Comparison of ENCODE assay signal across 33 mouse cellular contexts in genomic region chr15:92964131-92964530, GRCm38 (mm10).
DNase-seq lines count a peak whose midpoint lies in the region; ATAC-seq and TF ChIP-seq lines count a peak whose summit lies in the region.
"Had no signal": no experiment of that assay in that cellular context is flagged by ENCODE, and none has a peak within 500 bp of the region (broad histone marks: within the 10 kb centered on the region; RNA-seq: fewer than 3 reads in every experiment).

No protein-coding gene starts in this region.

- H3K9ac ChIP-seq in heart, adult 2 months (ENCODE audit: low read depth, low read length): no peak overlapping the region
- no peak overlapping the region for H3K9ac ChIP-seq in embryonic facial prominence, embryonic 13.5 days
- no peak overlapping the region for H3K9ac ChIP-seq in midbrain, embryonic 14.5 days (replicated peaks; ENCODE audit: low read length)
- H3K9ac ChIP-seq: embryonic facial prominence, embryonic 15.5 days; forebrain, embryonic 13.5 days; heart, embryonic 12.5 days; heart, embryonic 15.5 days; hindbrain, embryonic 14.5 days had no signal

- no peak for TF ChIP-seq POLR2A in heart, adult 2 months (IDR thresholded peaks at IDR 0.05; ENCODE audit: insufficient read depth, low read depth, low read length)
- TF ChIP-seq POLR2A in thymus, adult 2 months (IDR thresholded peaks at IDR 0.05; ENCODE audit: control insufficient read depth, extremely low read depth, insufficient read depth, low read length, poor library complexity): no peak

- no peaks in the 10 kb centered on the region for H3K27me3 ChIP-seq in heart, embryonic 10.5 days (ENCODE audit: insufficient read depth, poor library complexity, severe bottlenecking)
- no peaks in the 10 kb centered on the region for H3K27me3 ChIP-seq in heart, adult 2 months (ENCODE audit: control insufficient read depth, insufficient read depth, low read length)
- no peaks in the 10 kb centered on the region for H3K27me3 ChIP-seq in embryonic facial prominence, embryonic 13.5 days
- no peaks in the 10 kb centered on the region for H3K27me3 ChIP-seq in midbrain, embryonic 14.5 days (ENCODE audit: control insufficient read depth, insufficient read depth, low read length)
- H3K27me3 ChIP-seq in thymus, adult 2 months (ENCODE audit: control insufficient read depth, insufficient read depth, low read length): no peaks in the 10 kb centered on the region
- H3K27me3 ChIP-seq: CH12.LX; embryonic facial prominence, embryonic 15.5 days; forebrain, embryonic 13.5 days; heart, embryonic 12.5 days; heart, embryonic 15.5 days had no signal

- H3K79me2 ChIP-seq in heart, adult 2 months (replicated peaks; ENCODE audit: control insufficient read depth, insufficient read depth, low read length): no peaks in the 10 kb centered on the region

- intact Hi-C loops in heart, adult 2 months (cut with DNase I): no loop called here

- H3K4me2 ChIP-seq in embryonic facial prominence, embryonic 13.5 days: no peak overlapping the region
- H3K4me2 ChIP-seq in midbrain, embryonic 14.5 days (ENCODE audit: low read length): no peak overlapping the region
- H3K4me2 ChIP-seq: embryonic facial prominence, embryonic 15.5 days; forebrain, embryonic 13.5 days; heart, embryonic 12.5 days; heart, embryonic 15.5 days; hindbrain, embryonic 14.5 days had no signal

- ATAC-seq in embryonic facial prominence, embryonic 13.5 days (ENCODE audit: insufficient number of reproducible peaks, insufficient read depth, low FRiP score, low TSS enrichment, low read depth): no peak
- ATAC-seq in midbrain, embryonic 14.5 days (ENCODE audit: low FRiP score, low TSS enrichment): no peak
- ATAC-seq: activated CD4-positive, CD25-positive, alpha-beta regulatory T cell, adult 4 months; forebrain, embryonic 13.5 days; forebrain, embryonic 16.5 days; hindbrain, postnatal 0 days; inflammation-experienced regulatory T-cells, adult 6 months; intestine, embryonic 16.5 days had no signal

- no peaks in the 10 kb centered on the region for H3K9me3 ChIP-seq in heart, embryonic 10.5 days
- H3K9me3 ChIP-seq in embryonic facial prominence, embryonic 13.5 days: no peaks in the 10 kb centered on the region
- no peaks in the 10 kb centered on the region for H3K9me3 ChIP-seq in midbrain, embryonic 14.5 days (ENCODE audit: control insufficient read depth, low read length)
- H3K9me3 ChIP-seq: embryonic facial prominence, embryonic 15.5 days; forebrain, embryonic 10.5 days; forebrain, embryonic 13.5 days; heart, embryonic 12.5 days; heart, embryonic 15.5 days; hindbrain, embryonic 10.5 days had no signal

- no peak for TF ChIP-seq CTCF in heart, adult 2 months (IDR thresholded peaks at IDR 0.05)
- no peak for TF ChIP-seq CTCF in thymus, adult 2 months (IDR thresholded peaks at IDR 0.05; ENCODE audit: borderline replicate concordance, control insufficient read depth, extremely low read depth, insufficient read depth, low read length, poor library complexity)

- DNase-seq in heart, embryonic 10.5 days (ENCODE audit: low spot score): peak; percentile 19
- DNase-seq in heart, adult 2 months: no peak
- peak; percentile 65 for DNase-seq in 3T3-L1 (ENCODE audit: low read depth, low spot score)
- DNase-seq in fibroblast of lung, adult 2 months (ENCODE audit: low read depth): peak; percentile 79
- no peak for DNase-seq in midbrain, embryonic 14.5 days
- DNase-seq in cerebellum, postnatal 14 days: no peak
- no peak for DNase-seq in thymus, adult 2 months
- DNase-seq: adrenal gland, adult 8-10 months; adrenal gland, postnatal 25 days; cerebellum, adult 18-20 months; cerebellum, adult 9-11 months; gastrocnemius, postnatal 10 days; gastrocnemius, postnatal 36 days; heart, postnatal 10 days; heart, postnatal 36 days; kidney, adult 18-20 months; kidney, adult 9 months had no signal

- H3K4me3 ChIP-seq in heart, embryonic 10.5 days: no peak overlapping the region
- no peak overlapping the region for H3K4me3 ChIP-seq in heart, adult 2 months
- no peak overlapping the region for H3K4me3 ChIP-seq in embryonic facial prominence, embryonic 13.5 days
- H3K4me3 ChIP-seq in midbrain, embryonic 14.5 days (replicated peaks; ENCODE audit: low read depth, low read length): no peak overlapping the region
- no peak overlapping the region for H3K4me3 ChIP-seq in thymus, adult 2 months (ENCODE audit: control insufficient read depth, insufficient read depth, low read length)
- H3K4me3 ChIP-seq: embryonic facial prominence, embryonic 15.5 days; erythroblast, embryonic 14.5 days; forebrain, embryonic 10.5 days; forebrain, embryonic 13.5 days; heart, embryonic 12.5 days; heart, embryonic 15.5 days; hindbrain, embryonic 10.5 days had no signal

- no peaks in the 10 kb centered on the region for H3K36me3 ChIP-seq in heart, embryonic 10.5 days
- no peaks in the 10 kb centered on the region for H3K36me3 ChIP-seq in heart, adult 2 months (ENCODE audit: control insufficient read depth, insufficient read depth, low read length)
- no peaks in the 10 kb centered on the region for H3K36me3 ChIP-seq in embryonic facial prominence, embryonic 13.5 days
- H3K36me3 ChIP-seq in midbrain, embryonic 14.5 days (ENCODE audit: control insufficient read depth, insufficient read depth, low read length): no peaks in the 10 kb centered on the region
- no peaks in the 10 kb centered on the region for H3K36me3 ChIP-seq in thymus, adult 2 months (ENCODE audit: control insufficient read depth, insufficient read depth, low read length)
- H3K36me3 ChIP-seq: embryonic facial prominence, embryonic 15.5 days; forebrain, embryonic 10.5 days; G1E; heart, embryonic 12.5 days; heart, embryonic 15.5 days; hindbrain, embryonic 10.5 days had no signal

- no peak for TF ChIP-seq EP300 in heart, adult 2 months (IDR thresholded peaks at IDR 0.05; ENCODE audit: insufficient read depth, low read depth, low read length)

- 70% methylated on average over 1 of the region's 1 CpGs for WGBS in heart, embryonic 10.5 days
- 60% methylated on average over 1 of the region's 1 CpGs for WGBS in heart, adult 2 months
- WGBS in embryonic facial prominence, embryonic 13.5 days: 37% methylated on average over 1 of the region's 1 CpGs
- 87% methylated on average over 1 of the region's 1 CpGs for WGBS in midbrain, embryonic 14.5 days
- WGBS in thymus, adult 2 months: 78% methylated on average over 1 of the region's 1 CpGs

- H3K27ac ChIP-seq in heart, embryonic 10.5 days: no peak overlapping the region
- H3K27ac ChIP-seq in heart, adult 2 months: no peak overlapping the region
- 0 out of 2 replicates have a peak overlapping the region, but pooled peaks have one; percentile 18 for H3K27ac ChIP-seq in embryonic facial prominence, embryonic 13.5 days
- H3K27ac ChIP-seq in midbrain, embryonic 14.5 days (replicated peaks; ENCODE audit: low read depth, low read length): no peak overlapping the region
- no peak overlapping the region for H3K27ac ChIP-seq in thymus, adult 2 months (ENCODE audit: control insufficient read depth, insufficient read depth, low read length)
- H3K27ac ChIP-seq: embryonic facial prominence, embryonic 15.5 days; forebrain, embryonic 10.5 days; forebrain, embryonic 13.5 days; heart, embryonic 15.5 days; hindbrain, embryonic 10.5 days; hindbrain, embryonic 14.5 days; hindbrain, postnatal 0 days had no signal

- peaks cover 3% of the 10 kb centered on the region; the same call in 1 of the 2 replicates for H3K4me1 ChIP-seq in heart, embryonic 10.5 days
- no peaks in the 10 kb centered on the region for H3K4me1 ChIP-seq in heart, adult 2 months (ENCODE audit: control insufficient read depth, insufficient read depth, low read length)
- H3K4me1 ChIP-seq in embryonic facial prominence, embryonic 13.5 days: no peaks in the 10 kb centered on the region
- no peaks in the 10 kb centered on the region for H3K4me1 ChIP-seq in midbrain, embryonic 14.5 days (ENCODE audit: control insufficient read depth, insufficient read depth, low read length)
- H3K4me1 ChIP-seq in thymus, adult 2 months (replicated peaks; ENCODE audit: control insufficient read depth, insufficient read depth, low read length): no peaks in the 10 kb centered on the region
- H3K4me1 ChIP-seq: embryonic facial prominence, embryonic 15.5 days; forebrain, embryonic 10.5 days; forebrain, embryonic 13.5 days; heart, embryonic 12.5 days; heart, embryonic 15.5 days; hindbrain, embryonic 10.5 days had no signal

Comparison
In these comparisons a context has a peak if more than half of its experiments do, and no peak if none do; other contexts are left out.
1. DNase-seq: peak in heart, embryonic 10.5 days (single experiment), 3T3-L1 (single experiment) and fibroblast of lung, adult 2 months (single experiment); none in heart, adult 2 months (0 of 2), midbrain, embryonic 14.5 days (single experiment), cerebellum, postnatal 14 days (0 of 2) and thymus, adult 2 months (single experiment).